ENCODE assay signal across 9 mouse cellular contexts in the genomic region with DNA sequence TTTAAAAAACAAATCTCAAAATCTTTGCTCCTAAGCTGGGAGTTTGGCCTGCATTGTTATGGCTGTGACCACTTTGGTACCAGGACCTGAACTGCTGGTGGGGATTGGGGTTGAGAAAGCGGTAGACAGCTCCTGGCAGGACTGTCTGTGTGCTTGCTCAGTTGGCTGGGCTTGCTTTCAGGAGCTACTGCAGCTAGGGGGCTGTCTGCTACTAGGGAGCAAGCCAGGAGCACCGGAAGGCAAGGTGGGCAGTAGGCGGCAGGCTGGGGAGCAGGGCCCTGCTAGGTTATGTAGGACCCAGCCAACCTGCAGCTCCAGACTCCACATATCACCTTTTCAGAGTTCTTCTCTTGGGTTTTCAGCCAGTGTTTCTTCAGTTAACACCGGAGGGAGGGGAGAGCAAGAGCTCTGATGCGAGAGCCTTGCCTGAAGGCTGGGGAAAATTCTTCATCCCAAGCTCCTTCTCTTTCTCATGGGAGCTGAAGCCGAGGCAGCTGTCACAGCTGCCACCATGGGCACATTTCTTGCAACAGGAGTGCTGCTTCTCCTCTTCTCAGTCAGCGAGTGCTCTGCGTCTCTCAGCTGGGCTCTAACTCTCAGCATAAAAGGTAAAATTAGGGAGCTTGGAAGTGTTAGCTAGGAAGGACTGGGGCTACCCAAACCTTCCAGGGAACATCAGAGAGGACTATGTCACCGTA.
DNase-seq lines count a peak whose midpoint lies in the region; ATAC-seq and TF ChIP-seq lines count a peak whose summit lies in the region.
"Had no signal": no experiment of that assay in that cellular context is flagged by ENCODE, and none has a peak within 500 bp of the region (broad histone marks: within the 10 kb centered on the region; RNA-seq: fewer than 3 reads in every experiment).

No protein-coding gene starts in this region.

- peak; percentile 27 to 44 for DNase-seq in cerebellum, postnatal 25 days
- DNase-seq in cerebellum, adult 11 months, result no peak
- DNase-seq in adipocyte (ENCODE audit: low spot score), result peak; percentile 21
- DNase-seq in heart, adult 9 months (ENCODE audit: low spot score in 2 of 2), result peak; percentile 76
- peak; percentile 74 to 87 for DNase-seq in kidney, postnatal 25 days
- no peak for DNase-seq in lung, postnatal 0 days (ENCODE audit: low spot score)
- no peak for DNase-seq in Muller cell, postnatal 12 days (ENCODE audit: inconsistent ontology term)
- DNase-seq: liver, embryonic 13.5 days had no signal

- no peak overlapping the region for H3K27ac ChIP-seq in lung, postnatal 0 days (ENCODE audit: low read length)
- peak overlapping the region; percentile 45; the same call in 1 of the 2 replicates for H3K27ac ChIP-seq in stomach, embryonic 14.5 days (ENCODE audit: low read length)
- H3K27ac ChIP-seq: liver, embryonic 13.5 days had no signal

- no peak for TF ChIP-seq EP300 in lung, postnatal 0 days (IDR thresholded peaks at IDR 0.05)

- WGBS in lung, postnatal 0 days, result 33% methylated on average over 9 of the region's 9 CpGs
- WGBS in stomach, embryonic 14.5 days, result 32% methylated on average over 9 of the region's 9 CpGs

- ATAC-seq in lung, postnatal 0 days, result no peak
- peak; percentile 67; the same call in 1 of the 2 replicates for ATAC-seq in stomach, embryonic 14.5 days (ENCODE audit: insufficient number of reproducible peaks, insufficient read depth, low FRiP score, low read depth)

- peak; percentile 63 for TF ChIP-seq CTCF in lung, postnatal 0 days (IDR thresholded peaks at IDR 0.05)

- no peak overlapping the region for H3K4me2 ChIP-seq in lung, postnatal 0 days (replicated peaks; ENCODE audit: low read depth, low read length)
- no peak overlapping the region for H3K4me2 ChIP-seq in stomach, embryonic 14.5 days (replicated peaks; ENCODE audit: low read depth, low read length)
- H3K4me2 ChIP-seq: liver, embryonic 13.5 days had no signal

- H3K4me3 ChIP-seq in lung, postnatal 0 days (ENCODE audit: low read depth, low read length), result no peak overlapping the region
- H3K4me3 ChIP-seq in stomach, embryonic 14.5 days (ENCODE audit: low read depth, low read length), result no peak overlapping the region
- H3K4me3 ChIP-seq: liver, embryonic 13.5 days had no signal

- no peaks in the 10 kb centered on the region for H3K9me3 ChIP-seq in lung, postnatal 0 days (ENCODE audit: low read length)
- H3K9me3 ChIP-seq in stomach, embryonic 14.5 days (ENCODE audit: control insufficient read depth, low read depth, low read length), result no peaks in the 10 kb centered on the region
- H3K9me3 ChIP-seq: liver, embryonic 13.5 days had no signal

- H3K9ac ChIP-seq in lung, postnatal 0 days (replicated peaks; ENCODE audit: low read depth), result no peak overlapping the region
- H3K9ac ChIP-seq in stomach, embryonic 14.5 days (replicated peaks; ENCODE audit: low read depth, low read length), result no peak overlapping the region
- H3K9ac ChIP-seq: liver, embryonic 13.5 days had no signal

- H3K27me3 ChIP-seq in lung, postnatal 0 days (replicated peaks; ENCODE audit: insufficient read depth, low read length), result no peaks in the 10 kb centered on the region
- no peaks in the 10 kb centered on the region for H3K27me3 ChIP-seq in stomach, embryonic 14.5 days (ENCODE audit: control insufficient read depth, insufficient read depth, low read length)

- no peaks in the 10 kb centered on the region for H3K36me3 ChIP-seq in lung, postnatal 0 days (ENCODE audit: insufficient read depth, low read length)
- no peaks in the 10 kb centered on the region for H3K36me3 ChIP-seq in stomach, embryonic 14.5 days (ENCODE audit: control insufficient read depth, insufficient read depth, low read length)
- H3K36me3 ChIP-seq: liver, embryonic 13.5 days had no signal

- H3K4me1 ChIP-seq in lung, postnatal 0 days (ENCODE audit: insufficient read depth, low read depth, low read length), result peaks cover 9% of the 10 kb centered on the region; the same call in 1 of the 2 replicates
- H3K4me1 ChIP-seq in stomach, embryonic 14.5 days (ENCODE audit: control insufficient read depth, insufficient read depth, low read length), result peaks cover 13% of the 10 kb centered on the region

Comparison
In these comparisons a context has a peak if more than half of its experiments do, and no peak if none do; other contexts are left out.
1. DNase-seq: peak in cerebellum, postnatal 25 days (2 of 2), adipocyte (single experiment), heart, adult 9 months (2 of 2) and kidney, postnatal 25 days (2 of 2); none in cerebellum, adult 11 months (single experiment), lung, postnatal 0 days (single experiment) and Muller cell, postnatal 12 days (single experiment).